Comparison of ENCODE assay signal across 21 mouse cellular contexts in genomic region chr6:100185524-100185923, GRCm38 (mm10).
DNase-seq lines count a peak whose midpoint lies in the region; ATAC-seq lines count a peak whose summit lies in the region.
"Had no signal": no experiment of that assay in that cellular context is flagged by ENCODE, and none has a peak within 500 bp of the region (broad histone marks: within the 10 kb centered on the region; RNA-seq: fewer than 3 reads in every experiment).

No protein-coding gene starts in this region.

- peaks cover 100% of the 10 kb centered on the region for H3K27me3 ChIP-seq in forebrain, embryonic 10.5 days (ENCODE audit: poor library complexity, severe bottlenecking)
- no peaks in the 10 kb centered on the region; the same call in 1 of the 2 replicates for H3K27me3 ChIP-seq in forebrain, embryonic 15.5 days
- peaks cover 57% of the 10 kb centered on the region for H3K27me3 ChIP-seq in megakaryocyte, embryonic 14.5 days (replicated peaks)
- H3K27me3 ChIP-seq: CH12.LX; forebrain, embryonic 13.5 days had no signal

- H3K4me3 ChIP-seq in forebrain, embryonic 10.5 days, result no peak overlapping the region
- H3K4me3 ChIP-seq in forebrain, embryonic 15.5 days, result no peak overlapping the region
- peak overlapping the region; percentile 21 for H3K4me3 ChIP-seq in megakaryocyte, embryonic 14.5 days (replicated peaks)
- H3K4me3 ChIP-seq: forebrain, embryonic 13.5 days; heart, embryonic 13.5 days; midbrain, embryonic 15.5 days had no signal

- no peak overlapping the region for H3K4me2 ChIP-seq in forebrain, embryonic 15.5 days (replicated peaks)
- H3K4me2 ChIP-seq: forebrain, embryonic 13.5 days; heart, embryonic 13.5 days; midbrain, embryonic 15.5 days had no signal

- WGBS in forebrain, embryonic 10.5 days, result 0% methylated on average over 1 of the region's 1 CpGs
- WGBS in forebrain, embryonic 15.5 days, result 10% methylated on average over 1 of the region's 1 CpGs

- peak; percentile 27 for DNase-seq in forebrain, embryonic 10.5 days (ENCODE audit: extremely low spot score, low spot score)
- DNase-seq in kidney, postnatal 14 days, result peak; percentile 37
- no peak for DNase-seq in kidney, adult 18-20 months
- peak; percentile 67 for DNase-seq in retina, embryonic 14.5 days (ENCODE audit: low spot score)
- DNase-seq in cerebellum, adult 9-11 months, result no peak
- DNase-seq: adrenal gland, postnatal 10 days; cerebellum, adult 11-12 months; gastrocnemius, postnatal 36 days; layer of hippocampus, postnatal 36 days; liver; spleen, adult 18-20 months; thymus, adult 18-20 months had no signal

- ATAC-seq in forebrain, embryonic 15.5 days (replicated peaks), result no peak
- no peak for ATAC-seq in megakaryocyte, adult 5-6 weeks (ENCODE audit: poor library complexity, severe bottlenecking)
- ATAC-seq: forebrain, embryonic 13.5 days; inflammation-experienced regulatory T-cells, adult 6 months; midbrain, embryonic 15.5 days had no signal

- H3K9ac ChIP-seq in forebrain, embryonic 15.5 days (replicated peaks), result no peak overlapping the region
- H3K9ac ChIP-seq: forebrain, embryonic 13.5 days; heart, embryonic 13.5 days; midbrain, embryonic 15.5 days had no signal

- no peaks in the 10 kb centered on the region for H3K9me3 ChIP-seq in forebrain, embryonic 10.5 days
- H3K9me3 ChIP-seq in forebrain, embryonic 15.5 days, result no peaks in the 10 kb centered on the region
- no peaks in the 10 kb centered on the region for H3K9me3 ChIP-seq in megakaryocyte, embryonic 14.5 days
- H3K9me3 ChIP-seq: forebrain, embryonic 13.5 days; heart, embryonic 13.5 days; midbrain, embryonic 15.5 days had no signal

- H3K27ac ChIP-seq in forebrain, embryonic 10.5 days, result no peak overlapping the region
- H3K27ac ChIP-seq in forebrain, embryonic 15.5 days (replicated peaks), result no peak overlapping the region
- H3K27ac ChIP-seq: forebrain, embryonic 13.5 days; heart, embryonic 13.5 days; macrophage; midbrain, embryonic 15.5 days had no signal

- peaks cover 14% of the 10 kb centered on the region for H3K4me1 ChIP-seq in forebrain, embryonic 10.5 days
- H3K4me1 ChIP-seq in forebrain, embryonic 15.5 days, result no peaks in the 10 kb centered on the region
- peaks cover 55% of the 10 kb centered on the region for H3K4me1 ChIP-seq in megakaryocyte, embryonic 14.5 days
- H3K4me1 ChIP-seq: forebrain, embryonic 13.5 days; midbrain, embryonic 15.5 days had no signal

- H3K36me3 ChIP-seq in forebrain, embryonic 10.5 days (replicated peaks), result no peaks in the 10 kb centered on the region
- no peaks in the 10 kb centered on the region for H3K36me3 ChIP-seq in forebrain, embryonic 15.5 days
- H3K36me3 ChIP-seq in megakaryocyte, embryonic 14.5 days (replicated peaks; ENCODE audit: low read length), result no peaks in the 10 kb centered on the region
- H3K36me3 ChIP-seq: heart, embryonic 13.5 days; midbrain, embryonic 15.5 days had no signal

Comparison
In these comparisons a context has a peak if more than half of its experiments do, and no peak if none do; other contexts are left out.
1. DNase-seq: peak in forebrain, embryonic 10.5 days (single experiment), kidney, postnatal 14 days (single experiment) and retina, embryonic 14.5 days (single experiment); none in kidney, adult 18-20 months (single experiment) and cerebellum, adult 9-11 months (single experiment).